Mouse (Mus musculus) testis, adult 2 months (tissue): ENCODE data around the gene Myl6. TPM values are rescaled to one million over a fixed set of nuclear protein-coding genes. Genes with fewer than 3 reads are reported as not detected.

ENCODE experiments used
- H3K27ac ChIP-seq: fragments of 200-500 bp; 2 replicates; pipeline ENCODE4 v1.5.1; 2012; ENCODE audit warnings: low read depth, low read length; ENCODE audit not compliant: control insufficient read depth, insufficient read depth
- H3K27me3 ChIP-seq: fragments of 200-500 bp; 2 replicates; pipeline ENCODE4 v1.6.1; 2012; ENCODE audit warnings: mild to moderate bottlenecking, low read length, moderate library complexity; ENCODE audit not compliant: control insufficient read depth, insufficient read depth
- H3K36me3 ChIP-seq: fragments of 200-500 bp; 2 replicates; pipeline ENCODE4 v1.6.1; 2012; ENCODE audit warnings: mild to moderate bottlenecking, low read length; ENCODE audit not compliant: control insufficient read depth, insufficient read depth
- H3K4me1 ChIP-seq: fragments of 200-500 bp; 2 replicates; pipeline ENCODE4 v1.6.1; 2012; ENCODE audit warnings: low read length; ENCODE audit not compliant: control insufficient read depth, insufficient read depth
- H3K4me3 ChIP-seq: fragments of 200-500 bp; 2 replicates; pipeline ENCODE4 v1.5.1; 2012; ENCODE audit warnings: low read depth, mild to moderate bottlenecking, low read length, moderate library complexity, mixed read lengths; ENCODE audit not compliant: control insufficient read depth
- CTCF ChIP-seq: fragments of 200-500 bp; IDR thresholded peaks from 2 replicates; pipeline ENCODE4 v1.5.1; 2012; ENCODE audit warnings: low read depth, mild to moderate bottlenecking, inconsistent platforms, low read length, moderate library complexity; ENCODE audit not compliant: control insufficient read depth, insufficient read depth, insufficient replicate concordance
- POLR2A ChIP-seq: fragments of 200-500 bp; IDR thresholded peaks from 2 replicates; pipeline ENCODE4 v1.6.1; 2012; ENCODE audit warnings: low read depth, mild to moderate bottlenecking, inconsistent platforms, low read length, moderate library complexity; ENCODE audit not compliant: control insufficient read depth
- polyA plus RNA-seq: library from polyadenylated mRNA; depleted of rRNA; stranded (reverse); fragments of >200 nt; gene quantifications from 2 replicates; pipeline ENCODE4 v1.2.3, GENCODE M21; 2012

Myl6 gene
- polyA plus RNA-seq, 1 experiment, result 191 TPM

DNA sequence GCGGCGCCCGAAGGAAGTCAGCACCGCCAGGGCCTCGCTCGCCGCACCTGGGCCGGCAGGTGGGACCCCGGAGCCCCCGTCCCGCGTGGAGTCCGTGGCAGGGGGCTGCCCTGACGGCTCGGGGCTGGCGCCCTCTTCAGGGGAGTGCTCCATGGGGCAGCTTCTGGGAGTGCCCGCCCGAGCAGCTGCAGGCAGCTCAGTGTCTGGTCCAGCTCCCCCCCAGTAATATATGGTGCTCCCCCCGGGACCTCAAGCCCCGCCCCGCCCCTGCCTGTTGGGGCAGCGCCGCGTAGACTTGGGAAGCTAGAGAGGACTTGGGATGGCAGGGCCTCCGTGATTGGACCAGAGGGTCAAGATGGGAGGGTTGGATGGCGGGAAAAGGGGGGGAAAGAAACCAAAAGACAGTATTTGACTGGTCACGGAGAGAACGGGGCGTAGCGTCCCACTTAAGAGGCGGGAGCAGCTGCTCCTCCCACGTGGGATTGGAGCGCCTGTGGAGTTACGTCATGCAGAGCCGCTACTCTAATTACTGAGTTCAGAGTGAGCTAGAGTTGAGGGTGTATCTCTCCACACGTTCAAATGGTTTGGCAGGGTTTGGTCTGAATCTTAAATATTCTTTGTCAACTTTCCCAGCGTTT, 31.8 kb upstream of the Myl6 start, which contains the start of gene Esyt1:
TSS of gene Esyt1 (minus strand) at position 201 of the 638 bp plus-strand sequence.
- H3K36me3 ChIP-seq, result no peaks in the 10 kb centered on the region
- TF ChIP-seq POLR2A (no peak), CTCF (no peak)
- peak within 1 kb of the TSS; percentile 86 for H3K4me3 ChIP-seq
- H3K27ac ChIP-seq, result 0 out of 2 replicates have a peak within 1 kb of the TSS, but pooled peaks have one; percentile 20
- peaks cover 2% of the 10 kb centered on the region for H3K27me3 ChIP-seq
- peaks cover 14% of the 10 kb centered on the region for H3K4me1 ChIP-seq

- Histone ChIP-seq H3K27me3 (peaks cover 2% of the 10 kb centered on the region), H3K4me3 (peak overlapping the region; percentile 86), H3K36me3 (no peaks in the 10 kb centered on the region), H3K27ac (0 out of 2 replicates have a peak overlapping the region, but pooled peaks have one; percentile 20), H3K4me1 (peaks cover 14% of the 10 kb centered on the region)
- TF ChIP-seq POLR2A (no peak), CTCF (no peak)
These were observed 31.1 kb upstream of the Myl6 start for GRCm38 (mm10) chr10:128524732-128525662.

- H3K4me3 ChIP-seq, result no peak overlapping the region
- H3K27me3 ChIP-seq, result peaks cover 2% of the 10 kb centered on the region
- no peak overlapping the region for H3K27ac ChIP-seq
- H3K4me1 ChIP-seq, result peaks cover 14% of the 10 kb centered on the region
- no peaks in the 10 kb centered on the region for H3K36me3 ChIP-seq
- TF ChIP-seq CTCF, result no peak
- TF ChIP-seq POLR2A, result no peak
These were observed 30.3 kb upstream of the Myl6 start for GRCm38 (mm10) chr10:128524111-128524731.

- peaks cover 14% of the 10 kb centered on the region for H3K4me1 ChIP-seq
- H3K36me3 ChIP-seq, result no peaks in the 10 kb centered on the region
- H3K27me3 ChIP-seq, result peaks cover 2% of the 10 kb centered on the region
- TF ChIP-seq POLR2A (no peak), CTCF (no peak)
- no peak overlapping the region for H3K4me3 ChIP-seq
- H3K27ac ChIP-seq, result no peak overlapping the region
These were observed 28.4 kb upstream of the Myl6 start for GRCm38 (mm10) chr10:128522351-128522750.

DNA sequence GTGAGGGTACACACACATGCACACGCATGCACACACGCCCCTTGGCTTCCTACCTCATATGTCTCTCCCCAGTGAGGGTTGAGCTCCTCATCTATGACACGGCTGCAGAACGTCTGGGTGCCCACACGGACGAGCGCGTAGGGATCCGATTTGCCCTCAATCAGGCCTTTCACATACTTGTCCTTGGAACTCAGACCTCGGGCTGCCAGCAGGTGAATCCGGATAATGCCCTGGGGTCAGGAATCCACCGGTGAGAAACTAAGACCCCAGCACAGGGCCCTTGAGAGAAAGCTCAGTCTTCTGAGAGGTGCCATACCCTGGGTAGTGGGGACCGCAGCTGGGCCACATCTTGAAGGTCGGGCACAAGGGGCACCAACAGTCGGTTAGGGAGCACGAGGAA, 26.6 kb upstream of the Myl6 start:
- no peak for TF ChIP-seq CTCF
- no peak for TF ChIP-seq POLR2A
- H3K27me3 ChIP-seq, result peaks cover 2% of the 10 kb centered on the region
- H3K4me1 ChIP-seq, result peaks cover 23% of the 10 kb centered on the region
- H3K36me3 ChIP-seq, result no peaks in the 10 kb centered on the region
- no peak overlapping the region for H3K4me3 ChIP-seq
- H3K27ac ChIP-seq, result no peak overlapping the region

DNA sequence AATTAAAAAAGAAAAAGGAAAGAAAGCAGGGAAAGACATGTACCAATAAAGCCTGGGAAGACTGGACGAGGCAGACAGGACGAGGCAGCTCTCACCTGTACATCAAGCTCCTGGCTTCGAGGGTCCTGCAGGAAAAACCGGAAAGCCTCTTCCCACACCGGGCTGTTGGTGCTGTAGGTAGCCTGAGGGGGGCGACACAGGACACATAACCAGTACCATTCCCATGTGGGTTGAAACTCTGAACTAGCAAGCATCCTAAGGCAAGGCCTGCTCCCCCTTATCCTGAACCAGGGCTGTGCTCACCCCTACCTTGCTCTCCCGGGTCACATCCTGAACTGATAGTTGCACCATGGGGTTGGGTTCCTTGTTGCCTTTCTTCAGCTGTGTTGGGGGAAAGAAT, 24.9 kb upstream of the Myl6 start:
- H3K4me3 ChIP-seq, result no peak overlapping the region
- H3K36me3 ChIP-seq, result no peaks in the 10 kb centered on the region
- H3K4me1 ChIP-seq, result peaks cover 12% of the 10 kb centered on the region
- TF ChIP-seq CTCF (peak; percentile 47; the same call in 1 of the 2 replicates), POLR2A (no peak)
- H3K27ac ChIP-seq, result no peak overlapping the region
- H3K27me3 ChIP-seq, result no peaks in the 10 kb centered on the region; the same call in 1 of the 2 replicates

- Histone ChIP-seq H3K36me3 (no peaks in the 10 kb centered on the region), H3K27ac (no peak overlapping the region), H3K27me3 (no peaks in the 10 kb centered on the region; the same call in 1 of the 2 replicates), H3K4me3 (no peak overlapping the region), H3K4me1 (peaks cover 11% of the 10 kb centered on the region)
- TF ChIP-seq CTCF, result no peak
- TF ChIP-seq POLR2A, result no peak
These were observed 22.7 kb upstream of the Myl6 start for GRCm38 (mm10) chr10:128516677-128517076.
